Mouse (Mus musculus): ENCODE measurements around the gene Rph3al.

Rph3al gene

DNA sequence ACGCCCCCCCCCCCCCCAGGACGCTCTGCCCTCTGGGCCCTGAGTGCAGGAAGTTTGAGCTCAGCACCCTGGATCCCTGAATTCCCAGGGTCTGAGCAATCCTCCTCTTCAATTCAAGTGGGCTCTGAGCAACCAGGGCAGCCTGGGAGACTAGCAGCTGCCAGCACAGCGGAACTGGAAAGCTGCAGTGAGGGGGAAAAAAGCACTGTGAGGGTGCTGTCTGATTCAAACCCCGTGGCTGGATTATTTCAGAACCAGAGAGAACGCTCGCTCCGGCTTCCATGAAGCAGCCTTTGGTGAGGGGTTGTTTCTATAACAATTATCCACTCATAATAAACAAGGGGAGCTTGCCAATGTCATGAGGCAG lies 73.0 kb downstream of the Rph3al start:
- in situ Hi-C loops (cut with MboI, MseI), result no loop called here

DNA sequence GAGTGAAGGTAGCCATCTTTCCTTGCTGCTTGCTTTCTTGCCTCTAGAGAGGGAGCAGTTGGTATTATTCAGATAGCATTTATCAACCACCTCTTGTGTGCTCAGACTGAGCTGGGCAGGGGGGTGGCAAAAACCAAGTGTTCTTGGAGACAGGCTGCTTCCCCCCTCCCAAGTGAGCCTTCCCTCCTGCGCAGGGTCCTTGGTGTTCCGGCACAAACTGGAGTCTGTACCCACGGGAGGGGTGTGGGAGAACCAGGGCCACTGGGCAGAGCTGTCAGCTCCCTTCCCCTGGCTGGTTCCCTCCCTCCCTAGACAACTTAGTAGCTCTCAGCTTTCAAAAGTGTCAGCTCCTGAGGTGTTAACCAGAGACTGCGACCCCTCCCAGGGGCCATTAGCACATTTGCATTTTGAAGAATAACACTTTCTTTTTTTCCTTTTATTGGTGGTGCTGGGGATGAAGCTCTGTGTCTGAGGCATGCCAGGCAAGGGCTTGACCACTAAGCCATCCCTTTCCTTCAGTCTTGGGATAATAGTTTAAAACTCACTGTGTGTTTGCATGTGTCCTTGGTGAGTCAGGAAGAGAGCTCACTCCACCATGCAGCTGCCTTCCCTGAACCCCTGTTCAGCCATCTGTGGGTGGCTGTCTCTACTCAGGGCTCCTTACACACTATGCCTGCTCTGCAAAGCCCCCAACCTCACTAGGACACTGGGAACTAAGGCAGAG lies 73.5 kb downstream of the Rph3al start:
- in situ Hi-C loops (cut with MboI, MseI), result no loop called here

DNA sequence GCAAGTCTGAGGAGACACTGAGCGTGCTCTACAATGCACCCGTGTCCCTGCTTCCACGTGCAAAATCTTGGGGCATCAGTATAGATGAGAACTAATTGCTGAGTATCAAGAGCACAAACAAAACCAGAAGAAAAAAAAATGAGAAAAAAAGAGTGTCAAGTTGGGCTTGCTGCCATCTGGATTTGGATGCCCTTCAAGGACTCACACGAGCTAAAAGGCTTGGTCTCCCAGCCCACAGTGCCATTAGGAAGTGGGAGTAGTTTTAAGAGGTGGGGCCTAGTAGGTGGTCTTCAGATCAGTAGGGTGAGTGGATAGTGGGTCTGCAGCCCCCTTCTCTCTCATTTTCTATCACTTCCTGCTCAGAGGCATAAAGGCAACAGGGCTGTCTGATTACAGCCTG lies 75.8 kb downstream of the Rph3al start:
- in situ Hi-C loops (cut with MboI, MseI), result no loop called here

DNA sequence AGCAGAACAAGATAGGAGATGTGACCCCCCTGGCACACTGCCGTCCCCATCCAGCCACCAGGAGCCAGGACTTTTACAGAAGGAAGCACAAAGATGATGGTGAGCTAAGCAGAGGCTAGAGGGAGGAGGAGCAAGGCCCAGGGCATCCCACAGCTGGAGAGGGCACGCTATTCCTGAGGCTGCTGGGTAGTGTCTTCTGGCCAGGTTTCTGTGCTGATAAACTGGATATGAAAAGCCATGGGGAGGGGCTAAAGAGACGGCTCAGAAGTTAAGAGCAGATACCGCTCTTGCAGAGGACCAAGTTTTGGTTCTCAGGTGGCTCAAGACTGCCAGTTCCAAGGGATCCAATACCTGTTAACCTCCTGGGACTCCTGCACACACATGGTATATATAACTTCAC lies 76.6 kb downstream of the Rph3al start:
- in situ Hi-C loops (cut with MboI, MseI), result no loop called here

- in situ Hi-C loops (cut with MboI, MseI), result no loop called here
Measured at GRCm38 (mm10) chr11:75861213-75861612, 77.0 kb downstream of the Rph3al start.

GRCm38 (mm10) chr11:75859460-75859859 lies 78.8 kb downstream of the Rph3al start:
- in situ Hi-C loops (cut with MboI, MseI), result loop anchor here in 1 of 2 experiments (5.0 kb wide), 1 partner anchor 33 kb away; no protein-coding TSS in a partner anchor

- in situ Hi-C loops (cut with MboI, MseI), result loop anchor here in 1 of 2 experiments (5.0 kb wide), 1 partner anchor 33 kb away; no protein-coding TSS in a partner anchor
Measured at GRCm38 (mm10) chr11:75858975-75859374, 79.3 kb downstream of the Rph3al start.

DNA sequence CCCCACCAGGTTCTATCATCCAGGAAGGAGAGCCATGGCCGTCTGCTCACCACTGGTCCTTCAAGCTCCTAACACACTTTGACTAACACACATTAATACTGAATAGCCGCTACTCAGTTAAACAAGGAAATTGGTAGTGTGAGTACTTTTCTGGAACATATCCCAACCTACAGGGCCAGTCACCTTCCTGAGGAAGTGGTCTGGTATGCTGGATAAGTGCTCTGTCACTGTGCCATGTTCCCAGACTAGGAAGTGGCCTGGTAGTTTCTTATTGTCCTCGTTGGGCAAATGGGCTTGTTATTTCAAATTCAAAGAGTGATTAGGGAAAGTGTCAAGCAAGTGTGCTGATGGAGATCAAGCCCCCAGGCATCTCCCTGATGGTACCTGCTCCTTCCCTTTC lies 80.4 kb downstream of the Rph3al start:
- in situ Hi-C loops (cut with MboI, MseI), result loop anchor here in 1 of 2 experiments (5.0 kb wide), 1 partner anchor 35 kb away; no protein-coding TSS in a partner anchor

DNA sequence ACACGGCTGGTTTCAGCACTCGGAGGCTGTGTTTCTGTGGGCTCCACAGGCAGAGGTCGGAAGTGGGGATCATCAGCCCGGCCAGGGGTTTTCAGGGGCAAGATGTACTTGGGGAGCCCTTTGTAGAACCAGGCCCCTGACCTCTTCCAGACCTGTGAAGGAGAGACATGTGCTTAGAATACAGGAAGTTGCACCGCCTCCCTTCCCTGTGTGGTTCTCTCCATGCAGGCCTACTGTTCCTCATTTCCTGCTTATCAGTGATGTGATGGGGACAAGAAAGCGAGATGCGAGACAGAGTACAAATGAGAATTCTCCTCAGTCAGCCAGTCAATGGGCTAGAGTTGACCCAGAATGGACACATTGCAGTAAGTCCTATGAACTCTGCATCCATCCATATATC lies 83.9 kb downstream of the Rph3al start:
- in situ Hi-C loops (cut with MboI, MseI), result no loop called here

DNA sequence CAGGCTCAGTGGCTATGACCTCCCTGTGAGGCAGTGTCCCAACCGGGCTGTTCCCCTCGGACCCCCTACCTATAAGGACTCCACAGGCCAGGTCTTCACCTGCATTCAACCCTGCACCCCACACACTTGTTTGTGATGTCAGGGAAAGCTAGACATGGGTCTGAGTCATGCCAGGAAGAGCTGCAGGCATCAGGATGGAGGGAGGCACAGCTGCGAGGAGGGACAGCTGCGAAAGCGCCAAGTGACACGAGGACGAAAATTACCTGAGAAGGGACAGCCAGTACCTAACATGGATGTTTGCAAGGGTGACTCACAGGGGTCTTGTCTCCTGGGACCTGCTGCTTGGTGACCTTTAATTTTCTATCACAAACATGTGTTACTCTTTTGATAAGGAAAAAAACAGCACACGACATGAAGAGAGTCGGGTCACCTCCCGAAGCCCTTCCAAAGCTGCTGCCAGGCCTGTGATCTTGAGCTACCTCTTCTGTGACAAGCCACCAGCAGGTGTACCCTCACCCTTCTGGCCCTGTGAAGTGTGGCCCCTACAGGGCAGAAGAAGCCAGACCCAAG lies 85.1 kb downstream of the Rph3al start:
- in situ Hi-C loops (cut with MboI, MseI), result no loop called here

DNA sequence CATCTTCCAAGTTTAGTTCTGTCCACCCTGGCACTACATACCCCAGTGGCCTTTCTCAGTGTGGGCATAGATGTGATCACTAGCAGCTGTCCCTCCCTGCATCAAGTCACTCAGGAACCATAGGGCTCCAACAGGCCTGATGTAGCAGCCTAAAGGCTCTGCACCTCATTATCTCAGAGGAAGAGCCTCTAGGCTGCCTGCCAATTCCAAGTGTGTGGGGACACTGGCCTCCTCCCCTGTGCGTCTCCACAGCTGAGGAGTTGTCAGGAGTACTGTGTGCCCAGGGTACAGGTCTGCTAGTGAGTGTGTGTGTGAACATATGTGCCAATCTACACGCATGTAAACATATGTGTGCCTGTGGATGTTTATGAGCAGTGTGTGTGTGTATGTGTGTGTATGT lies 85.7 kb downstream of the Rph3al start:
- in situ Hi-C loops (cut with MboI, MseI), result no loop called here

GRCm38 (mm10) chr11:75849552-75849951 lies 88.7 kb downstream of the Rph3al start:
- in situ Hi-C loops (cut with MboI, MseI), result no loop called here

GRCm38 (mm10) chr11:75846589-75846988 lies 91.6 kb downstream of the Rph3al start:
- in situ Hi-C loops (cut with MboI, MseI), result no loop called here

GRCm38 (mm10) chr11:75845675-75846074 lies 92.6 kb downstream of the Rph3al start:
- in situ Hi-C loops (cut with MboI, MseI), result no loop called here

DNA sequence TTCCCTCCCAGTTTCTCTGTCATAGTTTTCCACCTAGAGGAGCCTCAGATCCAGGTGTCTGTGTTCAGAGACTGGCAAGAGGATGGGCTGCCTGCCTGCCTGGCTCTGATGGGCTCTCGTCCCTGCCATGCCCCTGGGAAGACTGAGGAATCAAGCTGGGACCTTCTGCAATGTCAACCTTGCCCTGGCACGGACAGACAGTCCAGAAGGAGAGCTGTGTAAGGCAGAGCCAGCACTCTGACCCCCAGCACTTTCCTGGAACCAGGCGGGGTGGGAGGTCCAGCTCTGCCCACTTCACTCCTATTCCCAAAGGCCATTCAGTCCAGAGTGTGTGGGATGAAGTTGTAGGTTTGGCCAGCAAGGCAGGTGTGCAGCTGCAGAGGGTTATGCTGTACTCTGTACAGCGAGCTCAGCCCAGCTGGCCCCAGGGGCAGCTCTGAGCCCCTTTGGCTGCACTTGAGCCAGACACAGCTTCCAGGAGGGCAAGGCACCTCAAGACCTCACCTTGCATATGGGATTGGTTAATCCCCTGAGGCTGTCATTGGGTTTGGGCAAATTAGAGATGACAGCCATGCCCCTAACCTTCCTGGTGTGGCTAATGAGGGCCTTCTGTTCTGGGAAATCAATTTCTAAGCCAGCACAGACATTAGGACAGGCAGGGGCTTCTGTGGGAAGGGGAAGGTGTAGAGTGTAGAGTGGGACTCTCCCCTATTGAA lies 95.2 kb downstream of the Rph3al start:
- in situ Hi-C loops (cut with MboI, MseI), result no loop called here

- in situ Hi-C loops (cut with MboI, MseI), result no loop called here
Measured at GRCm38 (mm10) chr11:75841503-75841902, 96.7 kb downstream of the Rph3al start.

DNA sequence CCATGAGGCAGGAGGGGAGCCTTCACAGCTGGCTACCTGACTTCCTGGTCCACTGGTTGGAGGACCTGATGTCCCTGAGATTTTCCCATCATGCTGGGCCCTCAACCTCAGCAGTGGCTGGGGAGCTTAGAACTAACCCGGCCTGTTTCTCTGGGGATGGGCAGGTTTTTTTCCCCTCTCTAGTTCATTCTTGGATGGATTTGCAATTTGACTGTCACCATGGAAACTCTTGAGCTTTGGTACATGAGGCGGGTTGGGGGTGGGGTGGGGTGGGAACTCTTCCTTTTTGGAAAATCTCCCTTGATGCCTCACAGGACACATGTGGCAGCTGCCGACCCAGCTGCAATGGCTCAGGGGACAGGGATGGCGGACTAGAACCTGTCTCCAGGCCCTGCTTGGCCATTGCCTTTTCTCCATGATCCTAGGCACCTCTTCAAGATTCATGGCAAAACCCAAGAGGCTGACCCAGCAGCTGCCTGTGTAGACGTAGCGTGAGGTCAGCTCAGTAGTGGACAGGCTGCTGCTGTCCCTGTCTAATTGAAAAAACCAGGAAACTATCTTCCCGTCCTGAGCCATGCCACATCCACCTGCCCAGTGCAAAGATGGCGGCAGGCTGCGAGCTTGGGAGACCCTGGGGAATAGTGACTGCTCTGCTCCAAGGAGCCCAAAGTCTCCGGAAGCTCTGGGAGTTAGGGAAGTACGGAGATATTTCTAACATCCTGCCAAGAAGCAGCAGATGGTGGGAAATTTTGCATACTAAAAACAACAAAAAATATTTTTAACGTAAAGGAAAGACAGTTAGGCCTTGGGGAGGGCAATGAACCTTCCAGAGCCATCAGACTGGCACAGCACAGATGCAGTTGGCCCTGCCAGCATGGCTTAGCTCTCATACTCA lies 98.4 kb downstream of the Rph3al start:
- in situ Hi-C loops (cut with MboI, MseI), result no loop called here

GRCm38 (mm10) chr11:75838861-75839426 lies 99.3 kb downstream of the Rph3al start:
- in situ Hi-C loops (cut with MboI, MseI), result no loop called here

GRCm38 (mm10) chr11:75836240-75836610 lies 102.0 kb downstream of the Rph3al start:
- in situ Hi-C loops (cut with MboI, MseI), result no loop called here

GRCm38 (mm10) chr11:75835587-75836239 lies 102.5 kb downstream of the Rph3al start:
- in situ Hi-C loops (cut with MboI, MseI), result no loop called here

DNA sequence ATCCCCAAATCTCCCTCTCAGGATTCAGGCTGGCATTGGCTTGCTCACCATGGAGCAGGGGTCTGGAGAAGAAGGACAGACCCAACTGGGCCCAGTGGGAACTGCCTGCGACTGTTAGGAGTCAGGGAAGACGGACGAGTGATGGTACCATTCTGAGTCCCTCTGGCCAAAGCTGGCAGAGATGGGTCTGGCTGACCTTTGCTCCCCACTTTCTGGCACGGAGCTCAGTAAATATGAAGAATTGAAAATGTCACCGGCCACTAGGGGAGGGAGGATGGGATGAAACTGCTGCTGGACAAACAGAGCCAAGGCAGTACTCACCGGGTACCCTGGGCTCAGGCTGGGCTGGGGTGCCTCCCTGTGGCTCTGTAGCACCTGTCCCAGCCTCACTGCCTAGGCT lies 105.1 kb downstream of the Rph3al start:
- in situ Hi-C loops (cut with MboI, MseI), result no loop called here

All from T-helper 17 cell (primary cell).